In the genomic region with DNA sequence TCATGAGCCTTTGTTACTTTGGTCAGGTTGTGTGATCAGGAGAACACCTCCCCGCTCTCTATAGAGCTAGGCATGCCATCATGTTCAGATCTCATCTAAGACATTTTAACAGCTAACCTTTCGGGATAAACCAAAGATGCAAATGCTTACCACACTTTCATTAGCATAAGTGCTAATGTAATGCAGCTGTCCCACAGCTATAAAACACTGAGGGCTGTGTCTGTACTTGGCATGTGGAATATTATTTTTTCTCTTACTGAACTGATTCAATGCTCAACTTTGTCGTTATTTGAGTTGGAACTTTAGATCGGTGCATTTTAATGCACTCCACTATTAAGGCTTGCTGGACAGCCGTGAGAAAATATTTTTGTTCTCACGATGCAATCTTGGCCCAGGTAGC, we compare ENCODE assay signal across 26 mouse cellular contexts. TPM values are rescaled to one million over a fixed set of nuclear protein-coding genes. Genes with fewer than 3 reads are reported as not detected.
DNase-seq lines count a peak whose midpoint lies in the region; ATAC-seq and TF ChIP-seq lines count a peak whose summit lies in the region.
"Had no signal": no experiment of that assay in that cellular context is flagged by ENCODE, and none has a peak within 500 bp of the region (broad histone marks: within the 10 kb centered on the region; RNA-seq: fewer than 3 reads in every experiment).

No protein-coding gene starts in this region.

- intact Hi-C loops in heart, adult 2 months (cut with DNase I) = no loop called here

- DNase-seq in heart, adult 2 months = no peak
- DNase-seq in limb, embryonic 10.5 days (ENCODE audit: low spot score) = no peak
- peak; percentile 62 for DNase-seq in embryonic facial prominence, embryonic 14.5 days (ENCODE audit: low spot score)
- DNase-seq: adrenal gland, postnatal 14 days; cerebellum, adult 11-12 months; cerebellum, adult 9-11 months; embryo, embryonic 11 days; kidney, adult 8-10 months; kidney, postnatal 10 days; layer of hippocampus, adult 9-11 months; liver, postnatal 0 days; lung, postnatal 36 days; thymus, postnatal 4 days had no signal

- WGBS in heart, embryonic 13.5 days = 75% methylated on average over 6 of the region's 6 CpGs
- WGBS in heart, adult 2 months = 66% methylated on average over 6 of the region's 6 CpGs
- 44% methylated on average over 6 of the region's 6 CpGs for WGBS in limb, embryonic 13.5 days
- 89% methylated on average over 6 of the region's 6 CpGs for WGBS in limb, embryonic 10.5 days
- WGBS in embryonic facial prominence, embryonic 14.5 days = 49% methylated on average over 6 of the region's 6 CpGs
- WGBS in limb, embryonic 15.5 days = 39% methylated on average over 6 of the region's 6 CpGs

- H3K27me3 ChIP-seq in heart, embryonic 13.5 days (replicated peaks) = no peaks in the 10 kb centered on the region
- no peaks in the 10 kb centered on the region for H3K27me3 ChIP-seq in heart, adult 2 months (ENCODE audit: control insufficient read depth, insufficient read depth, low read length)
- H3K27me3 ChIP-seq in limb, embryonic 13.5 days = peaks cover 33% of the 10 kb centered on the region
- H3K27me3 ChIP-seq in limb, embryonic 10.5 days (ENCODE audit: low read depth, poor library complexity, severe bottlenecking) = peaks cover 48% of the 10 kb centered on the region; the same call in 1 of the 2 replicates
- no peaks in the 10 kb centered on the region; the same call in 1 of the 2 replicates for H3K27me3 ChIP-seq in embryonic facial prominence, embryonic 14.5 days (replicated peaks; ENCODE audit: control insufficient read depth, insufficient read depth, low read length)
- H3K27me3 ChIP-seq in limb, embryonic 15.5 days = peaks cover 11% of the 10 kb centered on the region; the same call in 1 of the 2 replicates
- H3K27me3 ChIP-seq: hindbrain, embryonic 12.5 days; liver, embryonic 12.5 days; megakaryocyte, embryonic 14.5 days; neural tube, embryonic 13.5 days had no signal

- H3K9me3 ChIP-seq in heart, embryonic 13.5 days = no peaks in the 10 kb centered on the region
- H3K9me3 ChIP-seq in limb, embryonic 13.5 days = no peaks in the 10 kb centered on the region
- no peaks in the 10 kb centered on the region for H3K9me3 ChIP-seq in limb, embryonic 10.5 days (replicated peaks)
- no peaks in the 10 kb centered on the region for H3K9me3 ChIP-seq in embryonic facial prominence, embryonic 14.5 days (ENCODE audit: control insufficient read depth, low read length)
- H3K9me3 ChIP-seq in limb, embryonic 15.5 days = no peaks in the 10 kb centered on the region
- H3K9me3 ChIP-seq: embryonic facial prominence, embryonic 15.5 days; heart, embryonic 10.5 days; hindbrain, embryonic 12.5 days; liver, embryonic 12.5 days; megakaryocyte, embryonic 14.5 days; neural tube, embryonic 13.5 days had no signal

- ATAC-seq in heart, embryonic 13.5 days (ENCODE audit: extremely low read depth, insufficient number of reproducible peaks, low FRiP score, low TSS enrichment) = no peak
- 0 out of 2 replicates have a peak, but pooled peaks have one; percentile 26 for ATAC-seq in limb, embryonic 13.5 days (ENCODE audit: low FRiP score, low read depth)
- no peak for ATAC-seq in embryonic facial prominence, embryonic 14.5 days (ENCODE audit: low read depth)
- peak; percentile 43; the same call in 1 of the 2 replicates for ATAC-seq in limb, embryonic 15.5 days (ENCODE audit: insufficient number of reproducible peaks, low FRiP score, low TSS enrichment, low read depth)
- no peak for ATAC-seq in monocyte, adult 5-6 weeks (replicated peaks; ENCODE audit: insufficient number of reproducible peaks, low FRiP score, low TSS enrichment, poor library complexity, severe bottlenecking)
- ATAC-seq: CD4-positive, CD25-positive, alpha-beta regulatory T cell, adult 4 months; intestine, embryonic 16.5 days; liver, embryonic 12.5 days; liver, postnatal 0 days had no signal

- H3K4me3 ChIP-seq in heart, embryonic 13.5 days = no peak overlapping the region
- H3K4me3 ChIP-seq in heart, adult 2 months = no peak overlapping the region
- H3K4me3 ChIP-seq in limb, embryonic 13.5 days = no peak overlapping the region
- H3K4me3 ChIP-seq in limb, embryonic 10.5 days = no peak overlapping the region
- H3K4me3 ChIP-seq in embryonic facial prominence, embryonic 14.5 days (ENCODE audit: low read depth, low read length) = no peak overlapping the region; the same call in 1 of the 2 replicates
- H3K4me3 ChIP-seq in limb, embryonic 15.5 days = no peak overlapping the region
- H3K4me3 ChIP-seq: liver, embryonic 12.5 days; megakaryocyte, embryonic 14.5 days; myocyte had no signal

- H3K79me2 ChIP-seq in heart, adult 2 months (replicated peaks; ENCODE audit: control insufficient read depth, insufficient read depth, low read length) = no peaks in the 10 kb centered on the region

- TF ChIP-seq EP300 in heart, adult 2 months (IDR thresholded peaks at IDR 0.05; ENCODE audit: insufficient read depth, low read depth, low read length) = no peak

- no peak overlapping the region for H3K9ac ChIP-seq in heart, embryonic 13.5 days
- H3K9ac ChIP-seq in heart, adult 2 months (ENCODE audit: low read depth, low read length) = no peak overlapping the region
- H3K9ac ChIP-seq in limb, embryonic 13.5 days = no peak overlapping the region
- H3K9ac ChIP-seq in embryonic facial prominence, embryonic 14.5 days (ENCODE audit: low read depth, low read length) = no peak overlapping the region
- H3K9ac ChIP-seq in limb, embryonic 15.5 days = no peak overlapping the region
- H3K9ac ChIP-seq: embryonic facial prominence, embryonic 15.5 days; liver, embryonic 12.5 days; liver, postnatal 0 days had no signal

- H3K36me3 ChIP-seq in heart, embryonic 13.5 days = 0 out of 2 replicates have a peak, but pooled peaks cover 2% of the 10 kb centered on the region
- H3K36me3 ChIP-seq in heart, adult 2 months (ENCODE audit: control insufficient read depth, insufficient read depth, low read length) = no peaks in the 10 kb centered on the region
- peaks cover 7% of the 10 kb centered on the region for H3K36me3 ChIP-seq in limb, embryonic 13.5 days
- H3K36me3 ChIP-seq in limb, embryonic 10.5 days = no peaks in the 10 kb centered on the region
- H3K36me3 ChIP-seq in embryonic facial prominence, embryonic 14.5 days (ENCODE audit: control insufficient read depth, insufficient read depth, low read length) = no peaks in the 10 kb centered on the region
- H3K36me3 ChIP-seq in limb, embryonic 15.5 days = no peaks in the 10 kb centered on the region
- H3K36me3 ChIP-seq: embryonic facial prominence, embryonic 15.5 days; heart, embryonic 10.5 days; hindbrain, embryonic 12.5 days; liver, embryonic 12.5 days; neural tube, embryonic 13.5 days had no signal

- TF ChIP-seq CTCF in heart, adult 2 months (IDR thresholded peaks at IDR 0.05) = no peak

- H3K27ac ChIP-seq in heart, embryonic 13.5 days (replicated peaks) = no peak overlapping the region
- no peak overlapping the region for H3K27ac ChIP-seq in heart, adult 2 months
- no peak overlapping the region for H3K27ac ChIP-seq in limb, embryonic 13.5 days
- H3K27ac ChIP-seq in limb, embryonic 10.5 days = no peak overlapping the region
- H3K27ac ChIP-seq in embryonic facial prominence, embryonic 14.5 days (replicated peaks; ENCODE audit: low read depth, low read length) = 0 out of 2 replicates have a peak overlapping the region, but pooled peaks have one; percentile 44
- H3K27ac ChIP-seq in limb, embryonic 15.5 days = no peak overlapping the region; the same call in 1 of the 2 replicates
- H3K27ac ChIP-seq: embryonic facial prominence, embryonic 15.5 days; hindbrain, embryonic 12.5 days; liver, embryonic 12.5 days; neural tube, embryonic 13.5 days had no signal

- H3K4me1 ChIP-seq in heart, embryonic 13.5 days = peaks cover 26% of the 10 kb centered on the region
- no peaks in the 10 kb centered on the region for H3K4me1 ChIP-seq in heart, adult 2 months (ENCODE audit: control insufficient read depth, insufficient read depth, low read length)
- H3K4me1 ChIP-seq in limb, embryonic 13.5 days = peaks cover 28% of the 10 kb centered on the region
- peaks cover 22% of the 10 kb centered on the region; the same call in 1 of the 2 replicates for H3K4me1 ChIP-seq in limb, embryonic 10.5 days
- peaks cover 7% of the 10 kb centered on the region; the same call in 1 of the 2 replicates for H3K4me1 ChIP-seq in embryonic facial prominence, embryonic 14.5 days (ENCODE audit: control insufficient read depth, insufficient read depth, low read length)
- H3K4me1 ChIP-seq in limb, embryonic 15.5 days = peaks cover 21% of the 10 kb centered on the region
- H3K4me1 ChIP-seq: liver, embryonic 12.5 days; megakaryocyte, embryonic 14.5 days had no signal

- peak overlapping the region; percentile 59; the same call in 1 of the 2 replicates for H3K4me2 ChIP-seq in heart, embryonic 13.5 days
- no peak overlapping the region for H3K4me2 ChIP-seq in limb, embryonic 13.5 days (replicated peaks)
- peak overlapping the region; percentile 53; the same call in 1 of the 2 replicates for H3K4me2 ChIP-seq in embryonic facial prominence, embryonic 14.5 days (ENCODE audit: low read depth, low read length)
- H3K4me2 ChIP-seq in limb, embryonic 15.5 days = peak overlapping the region; percentile 47; the same call in 1 of the 2 replicates
- H3K4me2 ChIP-seq: liver, embryonic 12.5 days had no signal

- TF ChIP-seq POLR2A in heart, adult 2 months (IDR thresholded peaks at IDR 0.05; ENCODE audit: insufficient read depth, low read depth, low read length) = no peak

RNA-seq across cellular contexts. Expression of a gene that starts 30.7 kb away (rescaled TPM):
- 8.3 and 8.4 TPM in 2 replicates for polyA plus RNA-seq in heart, embryonic 13.5 days (2015; fragmentation: Nextera tagmentation; extraction: Ambion mirVana)
- 1 to 10 TPM; 2.6 to 4.3 TPM for total RNA-seq in heart, adult 2 months (2021)
- 1.9 and 2.6 TPM in 2 replicates for polyA plus RNA-seq in heart, adult 2 months (2012; rRNA removed)
- 17.6 and 21.2 TPM in 2 replicates for polyA plus RNA-seq in limb, embryonic 13.5 days (2015; fragmentation: Nextera tagmentation; extraction: Ambion mirVana)
- polyA plus RNA-seq in limb, embryonic 10.5 days (2016; fragmentation: Nextera tagmentation; extraction: Ambion mirVana) = 0.55 and 2.7 TPM in 2 replicates
- 23.1 and 26.0 TPM in 2 replicates for polyA plus RNA-seq in embryonic facial prominence, embryonic 14.5 days (2014; fragmentation: Nextera tagmentation; extraction: Ambion mirVana)
- 14.8 and 15.5 TPM in 2 replicates for polyA plus RNA-seq in limb, embryonic 15.5 days (2015; fragmentation: Nextera tagmentation; extraction: Ambion mirVana)
- total RNA-seq in monocyte, adult 5-6 weeks (2017) = not detected in 3 replicates
- polyA plus RNA-seq: CD4-positive, CD25-positive, alpha-beta regulatory T cell, adult 4 months had no signal

Comparison
In these comparisons a context has a peak if more than half of its experiments do, and no peak if none do; other contexts are left out.
1. ATAC-seq: peak in limb, embryonic 13.5 days (single experiment) and limb, embryonic 15.5 days (single experiment); none in heart, embryonic 13.5 days (single experiment), embryonic facial prominence, embryonic 14.5 days (single experiment) and monocyte, adult 5-6 weeks (single experiment).